Mouse (Mus musculus) neural tube, embryonic 13.5 days (tissue): ENCODE results near the gene Trpm2. TPM values are rescaled to one million over a fixed set of nuclear protein-coding genes. Genes with fewer than 3 reads are reported as not detected.
"Not testable (repeated sequence)": the region's sequence is repeated elsewhere in the genome, so short reads cannot be mapped to it uniquely, and the experiment has no call there.

Experiments
- ATAC-seq: fragments of 200-750 bp; cut with Nextera tagmentation; 2 replicates; pipeline ENCODE4 v1.8.0; 2017; ENCODE audit warnings: low read depth, mild to moderate bottlenecking, moderate TSS enrichment, moderate library complexity
- H3K27ac ChIP-seq: fragments of 300-500 bp; sonication (generic); replicated peaks from 2 replicates; pipeline ENCODE4 v1.5.1; 2015; ENCODE audit warnings: moderate library complexity, mild to moderate bottlenecking, inconsistent platforms
- H3K27me3 ChIP-seq: fragments of 300-500 bp; sonication (generic); 2 replicates; pipeline ENCODE4 v1.6.1; 2015; ENCODE audit warnings: mild to moderate bottlenecking, inconsistent platforms
- H3K36me3 ChIP-seq: fragments of 300-500 bp; sonication (generic); 2 replicates; pipeline ENCODE4 v1.6.1; 2015; ENCODE audit warnings: mild to moderate bottlenecking, inconsistent platforms
- H3K4me1 ChIP-seq: fragments of 300-500 bp; sonication (generic); replicated peaks from 2 replicates; pipeline ENCODE4 v1.6.1; 2015; ENCODE audit warnings: inconsistent platforms
- H3K4me2 ChIP-seq: fragments of 300-500 bp; sonication (generic); 2 replicates; pipeline ENCODE4 v1.6.1; 2015; ENCODE audit warnings: inconsistent platforms, mild to moderate bottlenecking, moderate library complexity
- H3K4me3 ChIP-seq: fragments of 300-500 bp; sonication (generic); 2 replicates; pipeline ENCODE4 v1.5.1; 2015; ENCODE audit warnings: mild to moderate bottlenecking, inconsistent platforms
- H3K9ac ChIP-seq: fragments of 300-500 bp; sonication (generic); 2 replicates; pipeline ENCODE4 v1.6.1; 2015; ENCODE audit warnings: moderate library complexity, mild to moderate bottlenecking, inconsistent platforms
- H3K9me3 ChIP-seq: fragments of 300-500 bp; sonication (generic); 2 replicates; pipeline ENCODE4 v1.6.1; 2016; ENCODE audit warnings: inconsistent platforms
- WGBS: fragments of 180-500 bp; shearing (Covaris S2); methylation state at CpG from one replicate; pipeline ENCODE4 v1.1.7; 2015; 5-methylcytosine and 5-hydroxymethylcytosine counted together
- polyA plus RNA-seq: library from polyadenylated mRNA; unstranded; fragments of >200 nt; fragmentation: Nextera tagmentation; extraction: Ambion mirVana; gene quantifications from 2 replicates; pipeline ENCODE4 v1.2.1, GENCODE M21; 2015

The Trpm2 gene
- polyA plus RNA-seq = 4.1 and 4.9 TPM in 2 replicates

DNA sequence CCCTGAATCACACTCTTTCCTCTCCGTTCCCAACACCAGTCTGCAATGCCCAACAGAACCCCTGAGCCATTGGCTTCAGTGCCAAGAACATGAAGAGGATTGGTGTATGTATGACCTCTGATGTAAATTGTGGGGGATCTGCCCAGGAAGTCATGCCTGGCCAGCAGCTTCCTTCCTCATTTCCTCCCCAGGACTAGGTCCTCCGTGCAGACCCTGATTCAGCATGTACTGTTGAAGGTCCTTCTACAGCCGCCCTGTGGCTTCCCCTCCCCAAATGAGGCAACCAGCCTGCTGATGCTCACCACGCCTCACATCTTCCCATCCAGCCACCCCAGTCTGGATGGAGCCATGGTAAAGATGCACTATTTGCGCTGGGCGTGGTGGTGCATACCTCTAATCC, at the start of gene Trpm2:
Gene Trpm2 (minus strand): TSS at position 83 of the 400 bp plus-strand sequence.
- Histone ChIP-seq H3K36me3 (no peaks in the 10 kb centered on the region), H3K9me3 (no peaks in the 10 kb centered on the region), H3K27me3 (peaks cover 33% of the 10 kb centered on the region), H3K4me2 (peak within 1 kb of the TSS; percentile 73), H3K9ac (peak within 1 kb of the TSS; percentile 68), H3K27ac (peak within 1 kb of the TSS; percentile 59), H3K4me3 (peak within 1 kb of the TSS; percentile 39), H3K4me1 (peaks cover 19% of the 10 kb centered on the region)
- WGBS = 86% methylated on average over 6 of the region's 6 CpGs
- ATAC-seq = no peak

DNA sequence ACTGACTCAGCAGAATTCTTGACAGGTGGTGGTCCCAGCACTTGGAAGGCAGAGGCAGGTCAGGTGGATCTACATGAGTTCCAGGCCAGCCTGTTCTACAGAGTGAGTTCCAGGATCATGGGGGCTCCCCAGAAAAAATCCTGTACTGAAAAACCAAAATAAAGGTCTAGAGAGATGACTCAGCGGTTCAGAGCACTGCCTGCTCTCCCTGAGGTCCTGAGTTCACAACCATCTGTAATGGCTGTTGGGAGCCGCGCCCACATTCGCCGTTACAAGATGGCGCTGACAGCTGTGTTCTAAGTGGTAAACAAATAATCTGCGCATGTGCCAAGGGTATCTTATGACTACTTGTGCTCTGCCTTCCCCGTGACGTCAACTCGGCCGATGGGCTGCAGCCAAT, 49.6 kb upstream of the Trpm2 start:
- ATAC-seq, H3K9me3 ChIP-seq, H3K9ac ChIP-seq, H3K36me3 ChIP-seq, H3K4me3 ChIP-seq, H3K27ac ChIP-seq, H3K4me2 ChIP-seq, H3K27me3 ChIP-seq, H3K4me1 ChIP-seq: not testable (repeated sequence)
- 93% methylated on average over 7 of the region's 11 CpGs for WGBS

DNA sequence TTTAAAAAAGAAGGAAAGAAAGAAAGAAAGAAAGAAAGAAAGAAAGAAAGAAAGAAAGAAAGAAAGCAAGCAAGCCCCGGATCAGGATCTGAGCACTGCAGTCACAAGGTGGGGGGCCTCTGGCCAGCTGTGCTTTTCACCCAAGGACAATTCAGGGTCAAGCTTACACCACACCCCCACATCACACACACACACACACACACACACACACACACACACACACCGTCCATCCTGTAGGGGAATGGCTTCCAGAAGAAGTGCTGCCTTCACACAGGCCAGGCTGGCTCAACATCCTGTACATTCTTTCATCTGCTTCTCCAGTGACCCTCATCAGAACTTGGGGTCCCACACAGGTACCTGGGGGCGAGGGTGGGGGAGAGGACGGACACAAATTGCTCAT, 48.9 kb upstream of the Trpm2 start:
- WGBS = 82% methylated on average over 4 of the region's 4 CpGs
- no peaks in the 10 kb centered on the region; the same call in 1 of the 2 replicates for H3K4me1 ChIP-seq
- H3K4me3 ChIP-seq = no peak overlapping the region
- H3K9me3 ChIP-seq = no peaks in the 10 kb centered on the region
- peak; percentile 59; the same call in 1 of the 2 replicates for ATAC-seq
- H3K27ac ChIP-seq = no peak overlapping the region
- H3K36me3 ChIP-seq = no peaks in the 10 kb centered on the region
- H3K4me2 ChIP-seq = no peak overlapping the region
- H3K9ac ChIP-seq = no peak overlapping the region
- H3K27me3 ChIP-seq = no peaks in the 10 kb centered on the region

DNA sequence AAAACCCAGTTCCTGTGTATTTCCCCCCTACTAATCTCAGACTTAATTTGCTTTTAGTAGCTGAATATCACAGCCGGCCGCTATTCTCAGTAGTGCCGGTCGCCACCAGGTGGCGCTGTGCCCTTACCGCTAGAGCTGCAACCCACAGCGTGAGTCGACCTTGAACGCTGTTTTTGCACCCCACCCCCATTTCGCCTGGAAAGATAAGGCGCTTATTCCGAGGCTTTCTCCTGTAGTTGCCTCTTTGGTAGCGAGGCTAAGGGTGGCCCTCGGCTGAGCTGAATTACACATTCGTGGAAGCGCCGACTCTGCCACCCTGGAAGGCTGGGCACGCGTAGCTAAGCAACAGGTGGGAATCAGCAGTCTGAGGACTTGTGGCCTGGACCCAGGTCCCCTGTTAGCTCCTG, 48.4 kb upstream of the Trpm2 start:
- ATAC-seq = peak; percentile 84
- no peak overlapping the region for H3K9ac ChIP-seq
- H3K27me3 ChIP-seq = no peaks in the 10 kb centered on the region
- no peaks in the 10 kb centered on the region for H3K9me3 ChIP-seq
- H3K36me3 ChIP-seq = no peaks in the 10 kb centered on the region
- peak overlapping the region; percentile 55 for H3K4me2 ChIP-seq
- H3K4me1 ChIP-seq = no peaks in the 10 kb centered on the region; the same call in 1 of the 2 replicates
- H3K4me3 ChIP-seq = peak overlapping the region; percentile 27
- no peak overlapping the region for H3K27ac ChIP-seq
- 22% methylated on average over 19 of the region's 19 CpGs for WGBS

DNA sequence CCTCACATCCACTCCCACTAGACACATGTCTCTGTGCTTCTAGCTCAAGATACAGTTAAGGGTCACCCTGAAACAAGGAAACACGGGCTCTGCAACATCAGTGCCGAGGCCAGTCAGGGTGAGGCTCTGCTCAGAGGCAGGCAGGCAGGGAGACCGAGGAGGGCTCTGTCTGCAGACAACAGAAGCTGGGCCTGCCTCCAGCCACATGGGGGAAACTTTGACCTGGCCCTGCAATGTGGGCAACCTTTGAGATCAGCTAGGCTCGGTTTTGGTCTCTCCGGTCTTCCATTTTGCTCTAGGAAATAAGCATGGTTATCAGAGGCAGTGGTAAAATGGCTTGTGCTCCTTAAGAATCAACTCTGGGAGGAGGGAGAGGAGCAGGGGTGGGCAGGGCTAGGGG, 46.0 kb upstream of the Trpm2 start:
- Histone ChIP-seq H3K4me3 (no peak overlapping the region), H3K4me1 (no peaks in the 10 kb centered on the region; the same call in 1 of the 2 replicates), H3K36me3 (no peaks in the 10 kb centered on the region), H3K27me3 (no peaks in the 10 kb centered on the region), H3K4me2 (no peak overlapping the region), H3K9me3 (no peaks in the 10 kb centered on the region), H3K27ac (no peak overlapping the region), H3K9ac (no peak overlapping the region)
- 45% methylated on average over 5 of the region's 5 CpGs for WGBS
- no peak for ATAC-seq

DNA sequence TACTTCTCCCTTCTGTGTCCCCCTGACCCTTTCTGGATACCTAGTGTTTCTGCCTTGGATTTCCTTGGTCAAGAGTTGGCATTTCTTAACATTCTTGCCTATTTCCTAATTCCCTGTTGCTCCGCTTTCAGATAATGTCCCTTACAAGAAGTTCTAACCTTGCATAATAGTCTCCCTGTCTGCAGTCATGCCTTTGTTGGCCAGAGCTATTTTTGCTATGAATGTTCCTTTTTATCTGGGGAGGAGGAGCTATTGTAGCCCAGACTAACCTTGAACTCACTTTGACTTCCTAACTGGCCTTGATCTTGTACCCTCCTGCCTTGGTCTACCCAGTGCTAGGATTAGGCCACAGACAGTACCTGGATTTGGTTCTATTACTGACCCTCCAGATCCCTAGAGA, 45.1 kb upstream of the Trpm2 start:
- Histone ChIP-seq H3K9me3 (no peaks in the 10 kb centered on the region), H3K4me3 (no peak overlapping the region), H3K4me1 (no peaks in the 10 kb centered on the region; the same call in 1 of the 2 replicates), H3K27me3 (no peaks in the 10 kb centered on the region), H3K4me2 (no peak overlapping the region), H3K9ac (no peak overlapping the region), H3K36me3 (no peaks in the 10 kb centered on the region), H3K27ac (no peak overlapping the region)
- 89% methylated on average over 1 of the region's 1 CpGs for WGBS
- ATAC-seq = no peak

DNA sequence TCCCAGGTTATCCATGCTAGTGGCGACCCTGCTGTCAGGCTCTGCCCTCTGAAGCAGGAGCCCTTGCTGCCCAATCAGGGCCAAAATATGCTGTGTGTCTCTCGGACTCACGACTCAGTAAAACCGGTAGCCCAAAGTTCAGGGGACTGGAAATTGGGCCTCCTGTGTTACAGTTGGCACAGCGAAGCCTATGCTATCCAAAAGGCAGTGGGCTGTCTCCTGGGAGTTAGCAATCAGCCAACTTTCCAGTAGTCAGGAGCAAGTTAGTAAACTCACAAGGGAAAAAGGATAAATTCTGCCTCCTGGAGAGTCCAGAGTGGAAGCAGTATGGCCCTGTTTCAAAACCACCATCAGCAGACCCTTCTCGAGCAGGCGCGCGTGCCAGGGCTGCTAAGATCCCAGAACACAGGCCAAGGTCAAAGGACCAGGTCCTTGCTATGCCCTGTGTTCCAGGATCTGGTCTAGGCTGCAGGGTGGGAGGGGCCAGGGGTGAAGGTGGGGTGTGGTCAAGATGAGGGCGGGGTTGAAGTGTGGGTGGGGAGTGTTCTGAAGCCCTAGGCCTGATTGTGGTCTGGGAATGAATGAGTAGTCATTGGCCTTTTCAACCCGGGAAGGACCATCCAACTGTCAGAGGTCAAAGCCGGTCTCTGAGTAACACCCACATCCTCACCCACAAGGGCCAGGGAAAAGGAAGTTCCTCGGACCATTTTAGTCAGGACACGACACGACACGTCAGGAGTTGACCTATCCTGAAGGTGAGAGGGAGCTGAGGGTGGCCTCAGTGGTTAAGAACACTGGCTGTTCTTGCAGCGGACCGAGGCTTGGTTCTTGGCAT, 42.5 kb upstream of the Trpm2 start:
- 93% methylated on average over 18 of the region's 18 CpGs for WGBS
- Histone ChIP-seq H3K27me3 (no peaks in the 10 kb centered on the region), H3K27ac (no peak overlapping the region), H3K9me3 (no peaks in the 10 kb centered on the region), H3K4me1 (peaks cover 16% of the 10 kb centered on the region), H3K36me3 (no peaks in the 10 kb centered on the region), H3K4me3 (no peak overlapping the region), H3K9ac (no peak overlapping the region), H3K4me2 (no peak overlapping the region)
- ATAC-seq = no peak

DNA sequence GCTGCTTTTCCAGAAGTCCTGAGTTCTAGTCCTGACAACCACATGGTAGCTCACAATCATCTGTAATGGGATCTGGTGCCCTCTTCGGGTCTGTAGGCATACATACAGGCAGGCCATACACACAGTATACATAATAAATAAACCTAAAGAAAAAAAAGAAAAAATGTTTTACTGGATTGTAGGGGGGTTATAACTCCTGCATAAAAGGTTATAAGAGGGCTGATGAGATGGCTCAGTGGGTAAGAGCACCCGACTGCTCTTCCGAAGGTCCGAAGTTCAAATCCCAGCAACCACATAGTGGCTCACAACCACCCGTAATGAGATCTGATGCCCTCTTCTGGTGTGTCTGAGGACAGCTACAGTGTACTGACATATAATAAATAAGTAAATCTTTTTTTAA, 40.8 kb upstream of the Trpm2 start:
- not testable (repeated sequence) for H3K4me2 ChIP-seq, H3K27me3 ChIP-seq, H3K36me3 ChIP-seq, ATAC-seq, H3K9ac ChIP-seq, H3K27ac ChIP-seq, H3K9me3 ChIP-seq, H3K4me3 ChIP-seq
- peaks cover 33% of the 10 kb centered on the region for H3K4me1 ChIP-seq
- 90% methylated on average over 5 of the region's 5 CpGs for WGBS

DNA sequence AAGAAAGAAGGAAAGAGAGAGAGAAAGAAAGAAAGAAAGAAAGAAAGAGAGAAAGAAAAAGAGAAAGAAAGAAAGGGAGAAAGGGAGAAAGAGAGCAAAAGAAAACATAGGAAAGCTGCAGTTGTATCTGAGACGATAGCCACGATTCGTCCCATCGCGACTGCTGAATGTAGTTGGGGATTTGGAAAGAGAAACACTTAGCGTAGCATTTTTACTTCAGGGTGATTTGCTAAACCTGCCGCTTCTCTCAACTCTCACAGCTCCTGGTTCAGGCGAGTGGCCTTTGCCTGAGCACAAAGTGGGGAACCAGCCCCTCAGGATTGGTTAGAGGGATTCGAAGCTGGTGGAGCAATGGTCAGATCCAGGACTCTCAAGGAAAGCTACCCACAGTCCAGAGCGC, 40.0 kb upstream of the Trpm2 start:
- Histone ChIP-seq H3K4me1 (peaks cover 33% of the 10 kb centered on the region), H3K27me3 (no peaks in the 10 kb centered on the region), H3K36me3 (no peaks in the 10 kb centered on the region), H3K4me3 (no peak overlapping the region; the same call in 1 of the 2 replicates), H3K9ac (no peak overlapping the region; the same call in 1 of the 2 replicates), H3K4me2 (peak overlapping the region; percentile 75), H3K27ac (no peak overlapping the region), H3K9me3 (no peaks in the 10 kb centered on the region)
- ATAC-seq = no peak
- WGBS = 20% methylated on average over 10 of the region's 10 CpGs

DNA sequence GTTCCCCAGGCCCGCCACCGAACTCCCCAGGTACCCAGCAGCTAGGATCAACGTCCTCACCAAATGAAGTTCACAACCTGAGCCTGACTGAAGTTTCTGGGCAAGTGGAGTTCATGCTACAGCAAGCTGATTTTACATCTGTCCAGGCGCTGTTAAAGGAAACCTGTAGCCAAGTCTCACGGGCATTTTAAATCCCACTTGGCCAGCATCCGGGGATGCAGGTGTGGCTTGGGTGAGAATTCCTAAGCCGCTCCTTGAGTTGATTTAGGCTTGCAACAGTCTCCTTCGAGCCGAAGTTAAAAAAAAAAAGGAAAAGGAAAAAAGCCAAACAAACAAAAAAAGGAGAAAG, 39.6 kb upstream of the Trpm2 start, which contains the start of gene Pfkl:
Gene Pfkl (minus strand): TSS at position 139 of the 349 bp plus-strand sequence.
- peak within 1 kb of the TSS; percentile 90 for H3K9ac ChIP-seq
- H3K36me3 ChIP-seq = no peaks in the 10 kb centered on the region
- H3K27me3 ChIP-seq = no peaks in the 10 kb centered on the region
- H3K4me3 ChIP-seq = peak within 1 kb of the TSS; percentile 81
- H3K4me2 ChIP-seq = peak within 1 kb of the TSS; percentile 75
- no peaks in the 10 kb centered on the region for H3K9me3 ChIP-seq
- 2% methylated on average over 9 of the region's 9 CpGs for WGBS
- peak within 1 kb of the TSS; percentile 96 for H3K27ac ChIP-seq
- ATAC-seq = no peak
- H3K4me1 ChIP-seq = peaks cover 33% of the 10 kb centered on the region

DNA sequence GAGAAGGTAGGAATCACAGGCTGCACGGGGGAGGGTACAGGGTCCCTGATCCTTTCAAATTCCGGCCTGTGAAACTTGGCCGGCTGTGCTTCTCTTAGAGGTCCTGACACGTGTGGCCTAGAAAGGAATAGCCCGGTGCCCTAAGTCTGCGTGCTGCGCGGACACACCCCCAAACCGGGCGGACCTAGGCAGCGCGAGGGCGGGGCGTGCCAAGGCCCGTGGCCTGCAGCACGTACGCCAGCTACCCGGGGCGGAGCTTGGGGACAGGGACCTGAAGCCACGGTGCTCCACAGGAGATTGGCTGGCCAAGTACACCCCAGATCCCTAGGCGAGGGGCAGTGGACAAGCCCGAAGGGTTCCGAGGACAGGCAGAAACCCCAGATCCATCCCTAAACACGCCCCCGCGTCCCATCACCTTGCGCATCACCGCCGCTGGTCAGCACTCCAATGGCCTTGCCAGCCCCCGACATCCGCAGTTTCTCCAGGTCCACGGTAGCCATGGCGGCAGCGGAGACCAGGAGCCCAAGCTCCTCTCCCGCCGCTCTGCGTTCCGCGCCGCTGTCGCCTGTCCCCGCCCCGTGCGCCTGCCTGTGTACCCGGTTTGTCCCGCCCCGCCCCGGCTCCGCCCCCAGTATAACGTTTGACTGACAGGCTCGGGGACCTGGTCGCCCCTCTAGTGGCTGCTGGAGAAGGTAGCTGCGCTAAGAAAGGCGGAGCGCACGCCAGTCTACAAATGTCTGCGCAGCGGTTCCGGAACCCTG, 39.0 kb upstream of the Trpm2 start:
- Histone ChIP-seq H3K9ac (peak overlapping the region; percentile 90), H3K27me3 (no peaks in the 10 kb centered on the region), H3K4me3 (peak overlapping the region; percentile 81), H3K9me3 (no peaks in the 10 kb centered on the region), H3K4me1 (peaks cover 33% of the 10 kb centered on the region), H3K36me3 (no peaks in the 10 kb centered on the region), H3K27ac (peak overlapping the region; percentile 96), H3K4me2 (peak overlapping the region; percentile 75)
- WGBS = under 1% methylated on average over 58 of the region's 59 CpGs
- ATAC-seq = peak; percentile 97

DNA sequence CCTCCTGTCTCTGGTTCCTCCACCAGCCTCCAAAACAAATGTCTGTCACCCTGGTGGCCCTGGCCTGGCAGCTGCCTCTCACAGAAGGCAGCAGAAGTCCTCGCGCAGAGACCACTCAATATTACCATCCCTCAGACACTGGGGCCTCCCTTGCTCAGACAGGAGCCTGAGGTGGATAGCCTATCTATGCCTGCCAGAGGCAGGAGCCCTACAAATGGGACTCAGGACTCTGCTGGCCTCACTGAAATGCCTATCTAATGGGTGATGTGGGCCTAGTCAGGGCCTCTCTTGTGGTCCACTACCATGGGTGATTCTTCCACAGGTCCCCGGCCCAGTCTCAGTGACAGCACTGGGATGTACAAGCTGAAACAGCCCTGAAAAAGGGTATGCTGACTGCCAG, 37.8 kb upstream of the Trpm2 start:
- Histone ChIP-seq H3K36me3 (no peaks in the 10 kb centered on the region), H3K9me3 (no peaks in the 10 kb centered on the region), H3K27ac (no peak overlapping the region), H3K4me1 (peaks cover 33% of the 10 kb centered on the region), H3K27me3 (no peaks in the 10 kb centered on the region), H3K4me2 (peak overlapping the region; percentile 75), H3K9ac (peak overlapping the region; percentile 90), H3K4me3 (peak overlapping the region; percentile 81)
- 77% methylated on average over 3 of the region's 3 CpGs for WGBS
- no peak for ATAC-seq
